Mouse (Mus musculus) liver, adult 2 months (tissue): Measurements from ENCODE around the gene Tmem30b.

Experiments
- CTCF ChIP-seq: fragments of 200-500 bp; IDR thresholded peaks from 2 replicates; pipeline ENCODE4 v1.5.1; 2011; ENCODE audit warnings: low read depth, low read length, control low read depth
- POLR2A ChIP-seq: fragments of 200-500 bp; IDR thresholded peaks from 2 replicates; pipeline ENCODE4 v1.6.1; 2011; ENCODE audit warnings: low read length, control low read depth; ENCODE audit not compliant: insufficient read depth; ENCODE audit errors: extremely low read depth

- TF ChIP-seq CTCF: peak; percentile 52
- TF ChIP-seq POLR2A: no peak
Measured at GRCm38 (mm10) chr12:73554155-73554554, 8.0 kb upstream of the Tmem30b start.
